Mouse (Mus musculus) frontal cortex, postnatal 36 days (tissue): ENCODE measurements around the gene Set.
A peak's percentile ranks its signal among the peaks of the same experiment; 100 is the strongest.

ENCODE experiments used
- DNase-seq, 2 experiments: peaks; one replicate each; pipeline ENCODE4 v3.0.0; 2022; ENCODE audit warnings: low spot score in 2 of 2

The Set gene

GRCm38 (mm10) chr2:30061215-30062166, 4.3 kb downstream of the Set start:
- no peak for DNase-seq

GRCm38 (mm10) chr2:30062249-30063093, 5.3 kb downstream of the Set start:
- DNase-seq: peak; percentile 40 to 43

GRCm38 (mm10) chr2:30063235-30063634, 6.1 kb downstream of the Set start:
- no peak for DNase-seq

GRCm38 (mm10) chr2:30063791-30064190, 6.6 kb downstream of the Set start:
- no peak for DNase-seq

- DNase-seq: no peak
These were observed 7.1 kb downstream of the Set start for GRCm38 (mm10) chr2:30064298-30064697.

- peak; percentile 89 to 91 for DNase-seq
These were observed 9.1 kb downstream of the Set start for GRCm38 (mm10) chr2:30066046-30066901.

GRCm38 (mm10) chr2:30067031-30067888, 10.1 kb downstream of the Set start:
- DNase-seq: peak in 1 of 2 experiments; percentile 20

- DNase-seq: no peak
These were observed 10.8 kb downstream of the Set start for GRCm38 (mm10) chr2:30067962-30068361.

- DNase-seq: no peak
These were observed 15.7 kb downstream of the Set start for GRCm38 (mm10) chr2:30072875-30073274.

- DNase-seq: no peak
These were observed 16.1 kb downstream of the Set start for GRCm38 (mm10) chr2:30073285-30073684.

- no peak for DNase-seq
These were observed 18.4 kb downstream of the Set start for GRCm38 (mm10) chr2:30075625-30076024.

GRCm38 (mm10) chr2:30076439-30076838, 19.3 kb downstream of the Set start:
- no peak for DNase-seq

- no peak for DNase-seq
These were observed 19.8 kb downstream of the Set start for GRCm38 (mm10) chr2:30076959-30077358.

- DNase-seq: peak; percentile 75 to 83
These were observed 20.5 kb downstream of the Set start, which contains the start of gene Pkn3 for GRCm38 (mm10) chr2:30077502-30078348. TSS of gene Pkn3 (plus strand) at chr2:30077684.

GRCm38 (mm10) chr2:30078349-30078712, 21.2 kb downstream of the Set start:
- DNase-seq: no peak

- no peak for DNase-seq
These were observed 21.6 kb downstream of the Set start for GRCm38 (mm10) chr2:30078760-30079159.

- no peak for DNase-seq
These were observed 23.1 kb downstream of the Set start for GRCm38 (mm10) chr2:30080181-30080800.

- no peak for DNase-seq
These were observed 26.9 kb downstream of the Set start for GRCm38 (mm10) chr2:30084113-30084512.

GRCm38 (mm10) chr2:30084632-30085031, 27.5 kb downstream of the Set start:
- no peak for DNase-seq
